In genomic region chr11:33274294-33274693, GRCm38 (mm10) we compare ENCODE assay signal across 18 mouse cellular contexts. TPM values are rescaled to one million over a fixed set of nuclear protein-coding genes. Genes with fewer than 3 reads are reported as not detected.
"Had no signal": no experiment of that assay in that cellular context is flagged by ENCODE, and none has a peak within 500 bp of the region (broad histone marks: within the 10 kb centered on the region; RNA-seq: fewer than 3 reads in every experiment).

No protein-coding gene starts in this region.

- H3K4me3 ChIP-seq: limb, embryonic 13.5 days; midbrain, embryonic 13.5 days had no signal

- ATAC-seq: intestine, embryonic 16.5 days; midbrain, embryonic 13.5 days had no signal

- H3K36me3 ChIP-seq: limb, embryonic 13.5 days had no signal

- H3K27me3 ChIP-seq: limb, embryonic 13.5 days; midbrain, embryonic 13.5 days had no signal

- H3K9me3 ChIP-seq: limb, embryonic 13.5 days; midbrain, embryonic 13.5 days had no signal

- H3K4me1 ChIP-seq: limb, embryonic 13.5 days; midbrain, embryonic 13.5 days had no signal

- DNase-seq: kidney, adult 8-10 months; kidney, postnatal 36 days; layer of hippocampus, adult 9-11 months; left cerebral cortex, postnatal 4 days; lung, adult 2 months; lung, postnatal 4 days; right cerebral cortex, adult 18-20 months; thymus, adult 18-20 months; thymus, postnatal 14 days had no signal

- H3K9ac ChIP-seq: limb, embryonic 13.5 days; liver, embryonic 14.5 days; midbrain, embryonic 13.5 days had no signal

- H3K4me2 ChIP-seq: limb, embryonic 13.5 days; midbrain, embryonic 13.5 days had no signal

- H3K27ac ChIP-seq: kidney, postnatal 0 days; limb, embryonic 13.5 days; liver, embryonic 14.5 days; midbrain, embryonic 13.5 days; stomach, postnatal 0 days had no signal

RNA-seq across cellular contexts. Expression of gene Gm12117, which starts 2.2 kb away (rescaled TPM):
- total RNA-seq: liver, adult 2 months had no signal
- polyA plus RNA-seq: intestine, embryonic 16.5 days; kidney, postnatal 0 days; limb, embryonic 13.5 days; liver, adult 2 months; liver, embryonic 14.5 days; lung, adult 2 months; midbrain, embryonic 13.5 days; midbrain, postnatal 0 days; neural tube, embryonic 14.5 days; stomach, postnatal 0 days had no signal
